Mouse (Mus musculus) midbrain, embryonic 16.5 days (tissue): ENCODE measurements around the gene Car9. TPM values are rescaled to one million over a fixed set of nuclear protein-coding genes. Genes with fewer than 3 reads are reported as not detected.
"Not testable (repeated sequence)": the region's sequence is repeated elsewhere in the genome, so short reads cannot be mapped to it uniquely, and the experiment has no call there.

Experiments used
- ATAC-seq: fragments of 200-750 bp; cut with Nextera tagmentation; 2 replicates; pipeline ENCODE4 v1.8.0; 2017; ENCODE audit warnings: moderate TSS enrichment
- H3K27ac ChIP-seq: fragments of 300-500 bp; sonication (generic); 2 replicates; pipeline ENCODE4 v1.5.1; 2014; ENCODE audit warnings: mild to moderate bottlenecking, low read length, mixed read lengths
- H3K27me3 ChIP-seq: fragments of 300-500 bp; sonication (generic); 2 replicates; pipeline ENCODE4 v1.6.1; 2014; ENCODE audit warnings: low read depth, low read length, mixed read lengths; ENCODE audit not compliant: control insufficient read depth, insufficient read depth
- H3K36me3 ChIP-seq: fragments of 300-500 bp; sonication (generic); 2 replicates; pipeline ENCODE4 v1.6.1; 2014; ENCODE audit warnings: mild to moderate bottlenecking, low read length, moderate library complexity, mixed read lengths; ENCODE audit not compliant: control insufficient read depth, insufficient read depth
- H3K4me1 ChIP-seq: fragments of 300-500 bp; sonication (generic); 2 replicates; pipeline ENCODE4 v1.6.1; 2014; ENCODE audit warnings: mild to moderate bottlenecking, low read length, mixed read lengths; ENCODE audit not compliant: control insufficient read depth, insufficient read depth
- H3K4me2 ChIP-seq: fragments of 300-500 bp; sonication (generic); 2 replicates; pipeline ENCODE4 v1.6.1; 2014; ENCODE audit warnings: mild to moderate bottlenecking, low read length, mixed read lengths
- H3K4me3 ChIP-seq: fragments of 300-500 bp; sonication (generic); 2 replicates; pipeline ENCODE4 v1.5.1; 2014; ENCODE audit warnings: low read depth, mild to moderate bottlenecking, low read length, moderate library complexity, mixed read lengths
- H3K9ac ChIP-seq: fragments of 300-500 bp; sonication (generic); 2 replicates; pipeline ENCODE4 v1.6.1; 2014; ENCODE audit warnings: low read depth, low read length, mixed read lengths
- H3K9me3 ChIP-seq: fragments of 300-500 bp; sonication (generic); replicated peaks from 2 replicates; pipeline ENCODE4 v1.6.1; 2014; ENCODE audit warnings: mild to moderate bottlenecking, low read length, mixed read lengths; ENCODE audit not compliant: control insufficient read depth, poor library complexity, severe bottlenecking
- WGBS: fragments of 180-500 bp; shearing (Covaris S2); extraction: QIAGEN DNeasy Blood & Tissue Kit; methylation state at CpG from one replicate; pipeline ENCODE4 v1.1.7; 2014; 5-methylcytosine and 5-hydroxymethylcytosine counted together
- polyA plus RNA-seq: library from polyadenylated mRNA; unstranded; fragments of >200 nt; fragmentation: Nextera tagmentation; extraction: Ambion mirVana; gene quantifications from 2 replicates; pipeline ENCODE4 v1.2.1, GENCODE M21; 2015

Car9 gene
- polyA plus RNA-seq, 1 experiment from 2014 or later: 0.21 TPM

- 48% methylated on average over 8 of the region's 8 CpGs for WGBS
- no peaks in the 10 kb centered on the region for H3K27me3 ChIP-seq
Observed at GRCm38 (mm10) chr4:43478534-43478858, 28.3 kb upstream of the Car9 start.

GRCm38 (mm10) chr4:43478906-43479832, 27.6 kb upstream of the Car9 start:
- WGBS: 48% methylated on average over 24 of the region's 24 CpGs
- Histone ChIP-seq H3K4me2 (no peak overlapping the region), H3K27me3 (no peaks in the 10 kb centered on the region), H3K27ac (no peak overlapping the region), H3K4me3 (no peak overlapping the region), H3K9ac (no peak overlapping the region), H3K4me1 (0 out of 2 replicates have a peak, but pooled peaks cover 2% of the 10 kb centered on the region), H3K36me3 (no peaks in the 10 kb centered on the region), H3K9me3 (no peaks in the 10 kb centered on the region)
- no peak for ATAC-seq

More at GRCm38 (mm10) chr4:43478534-43478858, 28.3 kb upstream of the Car9 start:
- H3K9ac ChIP-seq: peak overlapping the region; percentile 59
- peak overlapping the region; percentile 34 for H3K4me3 ChIP-seq
- H3K4me1 ChIP-seq: 0 out of 2 replicates have a peak, but pooled peaks cover 2% of the 10 kb centered on the region
- H3K4me2 ChIP-seq: peak overlapping the region; percentile 60
- ATAC-seq: peak; percentile 67; the same call in 1 of the 2 replicates
- no peak overlapping the region for H3K27ac ChIP-seq
- no peaks in the 10 kb centered on the region for H3K36me3 ChIP-seq
- no peaks in the 10 kb centered on the region for H3K9me3 ChIP-seq

GRCm38 (mm10) chr4:43480985-43481384, 25.8 kb upstream of the Car9 start:
- H3K9me3 ChIP-seq: no peaks in the 10 kb centered on the region
- H3K4me2 ChIP-seq: no peak overlapping the region
- no peaks in the 10 kb centered on the region for H3K36me3 ChIP-seq
- H3K9ac ChIP-seq: no peak overlapping the region
- WGBS: 89% methylated on average over 5 of the region's 5 CpGs
- 0 out of 2 replicates have a peak, but pooled peaks cover 2% of the 10 kb centered on the region for H3K4me1 ChIP-seq
- H3K27me3 ChIP-seq: no peaks in the 10 kb centered on the region
- H3K27ac ChIP-seq: no peak overlapping the region
- H3K4me3 ChIP-seq: no peak overlapping the region
- no peak for ATAC-seq

- H3K4me3 ChIP-seq: no peak overlapping the region
- no peak overlapping the region for H3K27ac ChIP-seq
- H3K27me3 ChIP-seq: no peaks in the 10 kb centered on the region
- no peak overlapping the region for H3K9ac ChIP-seq
- H3K4me1 ChIP-seq: 0 out of 2 replicates have a peak, but pooled peaks cover 2% of the 10 kb centered on the region
- 72% methylated on average over 7 of the region's 7 CpGs for WGBS
- H3K4me2 ChIP-seq: no peak overlapping the region
- H3K9me3 ChIP-seq: no peaks in the 10 kb centered on the region
- no peaks in the 10 kb centered on the region for H3K36me3 ChIP-seq
- ATAC-seq: no peak
Observed at GRCm38 (mm10) chr4:43481894-43482456, 24.8 kb upstream of the Car9 start.

- H3K4me3 ChIP-seq: no peak overlapping the region
- ATAC-seq: no peak
- no peak overlapping the region for H3K9ac ChIP-seq
- H3K4me2 ChIP-seq: no peak overlapping the region
- no peak overlapping the region for H3K27ac ChIP-seq
- 79% methylated on average over 10 of the region's 10 CpGs for WGBS
- H3K36me3 ChIP-seq: no peaks in the 10 kb centered on the region
- H3K27me3 ChIP-seq: no peaks in the 10 kb centered on the region
- 0 out of 2 replicates have a peak, but pooled peaks cover 2% of the 10 kb centered on the region for H3K4me1 ChIP-seq
- H3K9me3 ChIP-seq: no peaks in the 10 kb centered on the region
Observed at GRCm38 (mm10) chr4:43482591-43482990, 24.2 kb upstream of the Car9 start.

- no peak within 1 kb of the TSS for H3K27ac ChIP-seq
Observed at GRCm38 (mm10) chr4:43483535-43484091, 23.2 kb upstream of the Car9 start, which contains the start of gene Sit1. Sit1 (minus strand) TSS chr4:43483734.

GRCm38 (mm10) chr4:43485666-43486065, 21.1 kb upstream of the Car9 start:
- not testable (repeated sequence) for H3K4me2 ChIP-seq, ATAC-seq, H3K27me3 ChIP-seq, H3K9me3 ChIP-seq, H3K9ac ChIP-seq, H3K27ac ChIP-seq, H3K36me3 ChIP-seq, H3K4me1 ChIP-seq, H3K4me3 ChIP-seq
- WGBS: 86% methylated on average over 5 of the region's 5 CpGs

More at GRCm38 (mm10) chr4:43483535-43484091, 23.2 kb upstream of the Car9 start, which contains the start of gene Sit1:
- Histone ChIP-seq H3K4me1 (no peaks in the 10 kb centered on the region), H3K27me3 (no peaks in the 10 kb centered on the region), H3K9me3 (no peaks in the 10 kb centered on the region), H3K4me2 (no peak within 1 kb of the TSS), H3K36me3 (no peaks in the 10 kb centered on the region), H3K9ac (no peak within 1 kb of the TSS), H3K4me3 (no peak within 1 kb of the TSS)
- 61% methylated on average over 12 of the region's 12 CpGs for WGBS
- no peak for ATAC-seq

GRCm38 (mm10) chr4:43489611-43490010, 17.2 kb upstream of the Car9 start:
- Histone ChIP-seq H3K9me3 (no peaks in the 10 kb centered on the region; the same call in 1 of the 2 replicates), H3K4me3 (no peak overlapping the region), H3K27me3 (no peaks in the 10 kb centered on the region), H3K36me3 (no peaks in the 10 kb centered on the region), H3K9ac (no peak overlapping the region), H3K4me2 (no peak overlapping the region), H3K27ac (no peak overlapping the region), H3K4me1 (peaks cover 6% of the 10 kb centered on the region)
- ATAC-seq: no peak
- WGBS: 98% methylated on average over 3 of the region's 3 CpGs
